Mouse (Mus musculus): ENCODE measurements around the gene Fgfr4. TPM values are rescaled to one million over a fixed set of nuclear protein-coding genes. Genes with fewer than 3 reads are reported as not detected.
A peak's percentile ranks its signal among the peaks of the same experiment; 100 is the strongest.
"Not testable (repeated sequence)": the region's sequence is repeated elsewhere in the genome, so short reads cannot be mapped to it uniquely, and the experiment has no call there.

Fgfr4 gene
- total and polyA plus RNA-seq, 2 experiments from 2014 or later, result 0.84 to 1.5 TPM

GRCm38 (mm10) chr13:55179591-55179990, 27.2 kb downstream of the Fgfr4 start:
- WGBS, result 70% methylated on average over 3 of the region's 3 CpGs
- ATAC-seq (no peak), DNase-seq (ENCODE audit: low spot score) (no peak)
- H3K36me3 ChIP-seq (ENCODE audit: insufficient read depth, low read length), result no peaks in the 10 kb centered on the region
- TF ChIP-seq CTCF (IDR thresholded peaks at IDR 0.05; ENCODE audit: low read depth), result no peak
- no peak overlapping the region for H3K9ac ChIP-seq (replicated peaks; ENCODE audit: low read length)
- H3K9me3 ChIP-seq (ENCODE audit: low read length), result no peaks in the 10 kb centered on the region
- no peaks in the 10 kb centered on the region for H3K27me3 ChIP-seq (ENCODE audit: insufficient read depth, low read length)
- no peak overlapping the region for H3K4me3 ChIP-seq (ENCODE audit: low read length)
- H3K27ac ChIP-seq, result no peak overlapping the region
- H3K4me2 ChIP-seq (ENCODE audit: low read depth, low read length), result no peak overlapping the region
- no peaks in the 10 kb centered on the region for H3K4me1 ChIP-seq (ENCODE audit: insufficient read depth, low read length)

- no peak for TF ChIP-seq CTCF (IDR thresholded peaks at IDR 0.05; ENCODE audit: low read depth)
- no peak for ATAC-seq
- peak overlapping the region; percentile 53 for H3K4me2 ChIP-seq (ENCODE audit: low read depth, low read length)
- H3K4me1 ChIP-seq (ENCODE audit: insufficient read depth, low read length), result no peaks in the 10 kb centered on the region
- 72% methylated on average over 2 of the region's 2 CpGs for WGBS
- no peaks in the 10 kb centered on the region for H3K27me3 ChIP-seq (ENCODE audit: insufficient read depth, low read length)
- H3K36me3 ChIP-seq (ENCODE audit: insufficient read depth, low read length), result no peaks in the 10 kb centered on the region
- H3K4me3 ChIP-seq (ENCODE audit: low read length), result peak overlapping the region; percentile 4; the same call in 1 of the 2 replicates
- peak overlapping the region; percentile 88 for H3K27ac ChIP-seq
- H3K9me3 ChIP-seq (ENCODE audit: low read length), result no peaks in the 10 kb centered on the region
- H3K9ac ChIP-seq (replicated peaks; ENCODE audit: low read length), result no peak overlapping the region
- no peak for DNase-seq (ENCODE audit: low spot score)
Measured at GRCm38 (mm10) chr13:55181786-55182172, 29.3 kb downstream of the Fgfr4 start.

- DNase-seq (ENCODE audit: low spot score) (peak; percentile 83), ATAC-seq (peak; percentile 94)
- TF ChIP-seq CTCF (IDR thresholded peaks at IDR 0.05; ENCODE audit: low read depth), result peak; percentile 63
- H3K4me2 ChIP-seq (ENCODE audit: low read depth, low read length), result peak overlapping the region; percentile 53
- peak overlapping the region; percentile 88 for H3K27ac ChIP-seq
- H3K4me3 ChIP-seq (ENCODE audit: low read length), result peak overlapping the region; percentile 4
- no peaks in the 10 kb centered on the region for H3K27me3 ChIP-seq (ENCODE audit: insufficient read depth, low read length)
- no peaks in the 10 kb centered on the region for H3K36me3 ChIP-seq (ENCODE audit: insufficient read depth, low read length)
- WGBS, result 2% methylated on average over 23 of the region's 23 CpGs
- peak overlapping the region; percentile 42 for H3K9ac ChIP-seq (replicated peaks; ENCODE audit: low read length)
- H3K9me3 ChIP-seq (ENCODE audit: low read length), result no peaks in the 10 kb centered on the region
- no peaks in the 10 kb centered on the region for H3K4me1 ChIP-seq (ENCODE audit: insufficient read depth, low read length)
Measured at GRCm38 (mm10) chr13:55182173-55182894, 29.9 kb downstream of the Fgfr4 start.

GRCm38 (mm10) chr13:55183382-55183781, 30.9 kb downstream of the Fgfr4 start:
- Histone ChIP-seq H3K9me3 (ENCODE audit: low read length) (no peaks in the 10 kb centered on the region), H3K9ac (replicated peaks; ENCODE audit: low read length) (no peak overlapping the region), H3K4me2 (ENCODE audit: low read depth, low read length) (no peak overlapping the region), H3K4me3 (ENCODE audit: low read length) (no peak overlapping the region), H3K27ac (no peak overlapping the region), H3K27me3 (ENCODE audit: insufficient read depth, low read length) (no peaks in the 10 kb centered on the region), H3K4me1 (ENCODE audit: insufficient read depth, low read length) (no peaks in the 10 kb centered on the region), H3K36me3 (ENCODE audit: insufficient read depth, low read length) (no peaks in the 10 kb centered on the region)
- DNase-seq (ENCODE audit: low spot score) (no peak), ATAC-seq (no peak)
- WGBS, result 87% methylated on average over 6 of the region's 6 CpGs
- no peak for TF ChIP-seq CTCF (IDR thresholded peaks at IDR 0.05; ENCODE audit: low read depth)

- H3K27me3 ChIP-seq (ENCODE audit: insufficient read depth, low read length); H3K4me2 ChIP-seq (ENCODE audit: low read depth, low read length); H3K9me3 ChIP-seq (ENCODE audit: low read length); H3K27ac ChIP-seq; DNase-seq (ENCODE audit: low spot score); ATAC-seq; H3K4me3 ChIP-seq (ENCODE audit: low read length); H3K36me3 ChIP-seq (ENCODE audit: insufficient read depth, low read length); H3K9ac ChIP-seq (replicated peaks; ENCODE audit: low read length): not testable (repeated sequence)
- 10% methylated on average over 3 of the region's 9 CpGs for WGBS
- H3K4me1 ChIP-seq (ENCODE audit: insufficient read depth, low read length), result peaks cover 12% of the 10 kb centered on the region
Measured at GRCm38 (mm10) chr13:55187062-55187461, 34.6 kb downstream of the Fgfr4 start.

- peak overlapping the region; percentile 70 for H3K4me2 ChIP-seq (ENCODE audit: low read depth, low read length)
- ATAC-seq (0 out of 2 replicates have a peak, but pooled peaks have one; percentile 2), DNase-seq (ENCODE audit: low spot score) (peak; percentile 18)
- no peak for TF ChIP-seq CTCF (IDR thresholded peaks at IDR 0.05; ENCODE audit: low read depth)
- peaks cover 12% of the 10 kb centered on the region for H3K4me1 ChIP-seq (ENCODE audit: insufficient read depth, low read length)
- peak overlapping the region; percentile 95 for H3K27ac ChIP-seq
- whole genome bisulfite sequencing, result 3% methylated on average over 12 of the region's 12 CpGs
- no peaks in the 10 kb centered on the region for H3K36me3 ChIP-seq (ENCODE audit: insufficient read depth, low read length)
- peak overlapping the region; percentile 39 for H3K4me3 ChIP-seq (ENCODE audit: low read length)
- H3K9me3 ChIP-seq (ENCODE audit: low read length), result no peaks in the 10 kb centered on the region
- peak overlapping the region; percentile 66 for H3K9ac ChIP-seq (replicated peaks; ENCODE audit: low read length)
- no peaks in the 10 kb centered on the region for H3K27me3 ChIP-seq (ENCODE audit: insufficient read depth, low read length)
Measured at GRCm38 (mm10) chr13:55189531-55190107, 37.2 kb downstream of the Fgfr4 start.
